Mouse (Mus musculus): Measurements from ENCODE around the gene Veph1. TPM values are rescaled to one million over a fixed set of nuclear protein-coding genes. Genes with fewer than 3 reads are reported as not detected.
"Not testable (repeated sequence)": the region's sequence is repeated elsewhere in the genome, so short reads cannot be mapped to it uniquely, and the experiment has no call there.

Gene Veph1
- total RNA-seq, 1 experiment = 0.67 TPM

DNA sequence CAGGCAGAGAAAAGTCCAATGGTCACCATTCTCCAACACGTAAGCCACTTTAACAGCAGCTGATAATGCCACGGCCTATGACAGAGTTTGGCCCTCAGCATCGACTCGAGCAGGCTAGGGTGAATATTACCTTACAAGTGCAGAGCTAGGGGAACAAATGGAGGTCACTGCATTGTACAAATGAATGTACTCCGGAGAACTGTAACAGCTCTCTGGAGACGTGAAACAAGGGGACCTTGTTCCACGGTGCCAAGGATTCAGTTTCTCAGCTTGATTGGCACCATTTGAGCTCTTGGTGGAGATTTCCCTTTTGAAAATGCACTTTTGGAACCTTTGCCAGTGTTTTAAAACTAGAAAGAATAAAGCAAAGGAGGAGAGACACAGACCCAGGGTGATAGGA is 44.8 kb downstream of the Veph1 start:
- no peak for DNase-seq (ENCODE audit: low read depth, low spot score)
- Histone ChIP-seq H3K4me1 (ENCODE audit: control insufficient read depth in 2 of 2, insufficient read depth in 2 of 2, low read length in 2 of 2, poor library complexity in 1 of 2) (no peaks in the 10 kb centered on the region), H3K9ac (ENCODE audit: insufficient read depth, low read depth, low read length, poor library complexity, severe bottlenecking) (no peak overlapping the region), H3K9me3 (ENCODE audit: control insufficient read depth, insufficient read depth, low read depth, low read length) (no peaks in the 10 kb centered on the region), H3K27ac (ENCODE audit: insufficient read depth, low read depth, low read length, poor library complexity, severe bottlenecking) (no peak overlapping the region), H3K4me3 (ENCODE audit: insufficient read depth in 1 of 2, low read depth in 1 of 2, low read length in 2 of 2, poor library complexity in 1 of 2, severe bottlenecking in 1 of 2) (no peak overlapping the region), H3K36me3 (ENCODE audit: control insufficient read depth, insufficient read depth, low read length, poor library complexity, severe bottlenecking) (no peaks in the 10 kb centered on the region)
- in situ Hi-C loops (cut with MboI; ENCODE audit: low sequenced_read_pairs in 2 of 2, unreplicated experiment in 2 of 2) = no loop called here
- TF ChIP-seq MAFK (IDR thresholded peaks at IDR 0.05; ENCODE audit: insufficient read depth, low read depth, low read length) (no peak), ZNF384 (IDR thresholded peaks at IDR 0.05; ENCODE audit: low read depth, low read length) (no peak), ZC3H11A (IDR thresholded peaks at IDR 0.05; ENCODE audit: borderline replicate concordance, low read depth, low read length) (no peak), HCFC1 (IDR thresholded peaks at IDR 0.05; ENCODE audit: borderline replicate concordance, insufficient read depth, low read length) (no peak), CHD2 (IDR thresholded peaks at IDR 0.05; ENCODE audit: low read depth, low read length) (no peak)

DNA sequence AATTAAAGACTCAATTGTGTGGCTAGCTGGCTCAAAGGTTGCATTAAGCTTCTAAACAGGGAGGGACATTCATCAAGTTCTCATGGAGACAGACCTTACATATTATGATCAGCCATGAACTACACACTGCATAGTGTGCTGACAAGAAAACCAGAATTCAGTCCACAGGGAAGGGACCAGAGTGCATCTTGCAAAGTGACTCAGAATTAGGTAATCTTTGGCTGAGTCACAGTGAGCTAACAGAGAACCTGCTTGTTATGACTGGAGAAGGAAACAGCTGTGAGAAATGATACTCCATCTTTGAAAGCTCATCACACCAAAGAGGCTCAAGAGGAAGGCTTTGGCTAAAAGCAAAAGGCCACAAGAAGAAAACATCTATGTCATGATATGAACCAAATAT is 56.2 kb downstream of the Veph1 start:
- no peaks in the 10 kb centered on the region for H3K36me3 ChIP-seq (ENCODE audit: control insufficient read depth, insufficient read depth, low read length, poor library complexity, severe bottlenecking)
- DNase-seq (ENCODE audit: low read depth, low spot score) = no peak
- in situ Hi-C loops (cut with MboI; ENCODE audit: low sequenced_read_pairs in 2 of 2, unreplicated experiment in 2 of 2) = no loop called here

DNA sequence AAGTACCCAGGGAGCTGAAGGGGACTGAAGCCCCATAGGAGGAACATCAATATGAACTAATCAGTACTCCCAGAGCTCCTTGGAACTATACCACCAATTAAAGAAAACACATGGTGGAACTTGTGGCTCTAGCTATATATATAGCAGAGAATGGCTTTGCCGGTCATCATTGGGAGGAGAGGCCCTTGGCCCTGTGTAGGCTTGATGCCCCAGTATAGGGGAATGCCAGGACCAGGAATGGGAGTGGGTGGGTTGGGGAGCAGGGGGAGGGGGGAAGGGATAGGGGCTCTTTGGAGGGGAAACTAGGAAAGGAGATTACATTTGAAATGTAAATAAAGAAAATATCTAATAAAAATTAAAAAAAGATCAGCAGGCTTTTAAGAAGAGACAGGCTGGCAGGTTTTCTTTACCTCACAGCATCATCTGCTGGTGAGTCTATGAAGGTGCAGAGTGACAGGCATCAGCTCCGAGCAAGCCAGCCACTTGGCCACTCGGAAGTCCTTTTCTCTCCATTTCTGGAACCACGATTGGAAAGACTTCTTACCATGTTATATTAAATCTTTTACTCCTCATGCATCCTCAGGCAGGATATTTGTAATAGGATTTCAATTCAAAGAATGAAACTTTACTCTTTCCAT is 60.3 kb downstream of the Veph1 start:
- H3K36me3 ChIP-seq (ENCODE audit: control insufficient read depth, insufficient read depth, low read length, poor library complexity, severe bottlenecking); H3K9me3 ChIP-seq (ENCODE audit: control insufficient read depth, insufficient read depth, low read depth, low read length); in situ Hi-C loops (cut with MboI; ENCODE audit: low sequenced_read_pairs in 2 of 2, unreplicated experiment in 2 of 2); H3K9ac ChIP-seq (ENCODE audit: insufficient read depth, low read depth, low read length, poor library complexity, severe bottlenecking); DNase-seq (ENCODE audit: low read depth, low spot score); H3K27ac ChIP-seq (ENCODE audit: insufficient read depth, low read depth, low read length, poor library complexity, severe bottlenecking); H3K4me3 ChIP-seq (ENCODE audit: insufficient read depth in 1 of 2, low read depth in 1 of 2, low read length in 2 of 2, poor library complexity in 1 of 2, severe bottlenecking in 1 of 2); H3K4me1 ChIP-seq (ENCODE audit: control insufficient read depth in 2 of 2, insufficient read depth in 2 of 2, low read length in 2 of 2, poor library complexity in 1 of 2): not testable (repeated sequence)

More for the DNA sequence above, 56.2 kb downstream of the Veph1 start:
- Histone ChIP-seq H3K4me3 (ENCODE audit: insufficient read depth in 1 of 2, low read depth in 1 of 2, low read length in 2 of 2, poor library complexity in 1 of 2, severe bottlenecking in 1 of 2) (no peak overlapping the region), H3K9ac (ENCODE audit: insufficient read depth, low read depth, low read length, poor library complexity, severe bottlenecking) (no peak overlapping the region), H3K9me3 (ENCODE audit: control insufficient read depth, insufficient read depth, low read depth, low read length) (no peaks in the 10 kb centered on the region), H3K4me1 (ENCODE audit: control insufficient read depth in 2 of 2, insufficient read depth in 2 of 2, low read length in 2 of 2, poor library complexity in 1 of 2) (no peaks in the 10 kb centered on the region), H3K27ac (ENCODE audit: insufficient read depth, low read depth, low read length, poor library complexity, severe bottlenecking) (no peak overlapping the region)
- no peak for TF ChIP-seq HCFC1 (IDR thresholded peaks at IDR 0.05; ENCODE audit: borderline replicate concordance, insufficient read depth, low read length)
- no peak for TF ChIP-seq ZNF384 (IDR thresholded peaks at IDR 0.05; ENCODE audit: low read depth, low read length)
- no peak for TF ChIP-seq CHD2 (IDR thresholded peaks at IDR 0.05; ENCODE audit: low read depth, low read length)
- TF ChIP-seq MAFK (IDR thresholded peaks at IDR 0.05; ENCODE audit: insufficient read depth, low read depth, low read length) = no peak
- no peak for TF ChIP-seq ZC3H11A (IDR thresholded peaks at IDR 0.05; ENCODE audit: borderline replicate concordance, low read depth, low read length)

DNA sequence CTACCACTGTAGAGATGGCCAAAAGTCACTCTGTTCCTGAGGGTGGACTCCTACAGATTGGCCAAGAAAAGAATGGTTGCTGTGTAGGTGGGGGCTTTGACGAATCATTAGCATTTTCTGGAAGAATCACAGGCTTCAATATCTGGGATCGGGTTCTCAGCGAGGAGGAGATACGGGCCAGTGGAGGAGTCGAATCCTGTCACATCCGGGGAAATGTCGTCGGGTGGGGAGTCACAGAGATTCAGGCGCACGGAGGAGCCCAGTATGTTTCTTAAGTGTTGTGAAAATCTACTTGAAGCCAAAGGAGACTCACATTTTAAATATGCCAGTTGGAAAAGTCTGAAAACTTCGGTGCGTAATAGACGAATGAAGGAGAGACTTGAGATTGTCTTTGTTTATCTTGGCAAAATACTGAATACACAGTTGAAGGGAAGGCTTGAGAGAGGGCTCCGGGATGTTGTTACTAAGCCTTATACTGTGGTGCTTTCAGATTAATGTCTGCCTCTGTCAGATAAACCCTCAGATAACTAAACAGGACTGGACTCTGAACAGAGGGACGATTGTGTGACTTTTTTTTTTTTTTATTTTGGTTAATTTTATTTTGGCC is 71.6 kb downstream of the Veph1 start:
- in situ Hi-C loops (cut with MboI; ENCODE audit: low sequenced_read_pairs in 2 of 2, unreplicated experiment in 2 of 2) = no loop called here
- H3K9me3 ChIP-seq (ENCODE audit: control insufficient read depth, insufficient read depth, low read depth, low read length) = no peaks in the 10 kb centered on the region
- no peaks in the 10 kb centered on the region for H3K4me1 ChIP-seq (ENCODE audit: control insufficient read depth in 2 of 2, insufficient read depth in 2 of 2, low read length in 2 of 2, poor library complexity in 1 of 2)
- no peak overlapping the region for H3K9ac ChIP-seq (ENCODE audit: insufficient read depth, low read depth, low read length, poor library complexity, severe bottlenecking)
- no peak for DNase-seq (ENCODE audit: low read depth, low spot score)
- no peak overlapping the region for H3K27ac ChIP-seq (ENCODE audit: insufficient read depth, low read depth, low read length, poor library complexity, severe bottlenecking)
- no peaks in the 10 kb centered on the region for H3K36me3 ChIP-seq (ENCODE audit: control insufficient read depth, insufficient read depth, low read length, poor library complexity, severe bottlenecking)
- TF ChIP-seq HCFC1 (IDR thresholded peaks at IDR 0.05; ENCODE audit: borderline replicate concordance, insufficient read depth, low read length) = no peak
- TF ChIP-seq CHD2 (IDR thresholded peaks at IDR 0.05; ENCODE audit: low read depth, low read length) = no peak
- no peak for TF ChIP-seq ZNF384 (IDR thresholded peaks at IDR 0.05; ENCODE audit: low read depth, low read length)
- no peak for TF ChIP-seq ZC3H11A (IDR thresholded peaks at IDR 0.05; ENCODE audit: borderline replicate concordance, low read depth, low read length)
- no peak for TF ChIP-seq MAFK (IDR thresholded peaks at IDR 0.05; ENCODE audit: insufficient read depth, low read depth, low read length)
- no peak overlapping the region for H3K4me3 ChIP-seq (ENCODE audit: insufficient read depth in 1 of 2, low read depth in 1 of 2, low read length in 2 of 2, poor library complexity in 1 of 2, severe bottlenecking in 1 of 2)

DNA sequence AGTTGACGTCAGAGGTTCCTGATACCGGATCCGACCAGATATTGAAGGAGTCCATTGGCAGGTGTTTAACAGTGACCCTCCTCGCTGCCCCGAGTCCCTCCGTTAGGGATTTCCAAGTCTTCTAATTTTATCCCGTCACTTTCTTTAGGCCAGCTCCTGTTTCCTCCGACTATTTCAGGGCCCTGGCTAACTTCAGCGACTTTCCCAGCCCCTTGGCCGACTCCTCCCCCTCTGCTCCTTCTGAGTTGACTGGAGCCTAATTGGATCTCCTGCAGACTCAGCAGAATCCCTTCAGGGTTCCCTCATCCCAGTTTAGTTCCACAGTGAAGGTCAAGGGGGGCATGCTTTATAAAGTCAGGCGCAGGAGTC is 75.4 kb downstream of the Veph1 start:
- Histone ChIP-seq H3K4me1 (ENCODE audit: control insufficient read depth in 2 of 2, insufficient read depth in 2 of 2, low read length in 2 of 2, poor library complexity in 1 of 2) (no peaks in the 10 kb centered on the region), H3K27ac (ENCODE audit: insufficient read depth, low read depth, low read length, poor library complexity, severe bottlenecking) (no peak overlapping the region), H3K9me3 (ENCODE audit: control insufficient read depth, insufficient read depth, low read depth, low read length) (no peaks in the 10 kb centered on the region), H3K36me3 (ENCODE audit: control insufficient read depth, insufficient read depth, low read length, poor library complexity, severe bottlenecking) (no peaks in the 10 kb centered on the region), H3K4me3 (ENCODE audit: insufficient read depth in 1 of 2, low read depth in 1 of 2, low read length in 2 of 2, poor library complexity in 1 of 2, severe bottlenecking in 1 of 2) (peak overlapping the region; percentile 56 to 62), H3K9ac (ENCODE audit: insufficient read depth, low read depth, low read length, poor library complexity, severe bottlenecking) (no peak overlapping the region)
- no peak for TF ChIP-seq CHD2 (IDR thresholded peaks at IDR 0.05; ENCODE audit: low read depth, low read length)
- TF ChIP-seq MAFK (IDR thresholded peaks at IDR 0.05; ENCODE audit: insufficient read depth, low read depth, low read length) = peak; percentile 75
- in situ Hi-C loops (cut with MboI; ENCODE audit: low sequenced_read_pairs in 2 of 2, unreplicated experiment in 2 of 2) = no loop called here
- DNase-seq (ENCODE audit: low read depth, low spot score) = peak; percentile 13
